Mouse (Mus musculus): ENCODE measurements at regions not wholly inside any gene's neighbourhood (a gene's known extent, or its start where the extent isn't known, plus 50 kb on each side); places are given as distances from the start of the nearest gene placed in this dataset.

GRCm38 (mm10) chr13:107882337-107882736 lies 161.9 kb upstream of the Smim15 start:
- TF ChIP-seq CTCF (IDR thresholded peaks at IDR 0.05; ENCODE audit: borderline replicate concordance, insufficient read depth, low read depth, low read length), result no peak
- TF ChIP-seq POLR2A (IDR thresholded peaks at IDR 0.05; ENCODE audit: borderline replicate concordance, insufficient read depth, low read length), result no peak

Data from cerebellum, adult 2 months (tissue).